ENCODE assay signal across 8 mouse cellular contexts in genomic region chr19:6140374-6140677, GRCm38 (mm10). TPM values are rescaled to one million over a fixed set of nuclear protein-coding genes. Genes with fewer than 3 reads are reported as not detected.
DNase-seq lines count a peak whose midpoint lies in the region; ATAC-seq and TF ChIP-seq lines count a peak whose summit lies in the region.

No protein-coding gene starts in this region.

- H3K4me1 ChIP-seq in embryonic facial prominence, embryonic 12.5 days = peaks cover 6% of the 10 kb centered on the region; the same call in 1 of the 2 replicates
- H3K4me1 ChIP-seq in intestine, embryonic 15.5 days (replicated peaks) = peaks cover 11% of the 10 kb centered on the region; the same call in 1 of the 2 replicates
- H3K4me1 ChIP-seq in neural tube, embryonic 13.5 days (replicated peaks) = peaks cover 19% of the 10 kb centered on the region

- 7% methylated on average over 16 of the region's 16 CpGs for WGBS in embryonic facial prominence, embryonic 12.5 days
- 4% methylated on average over 16 of the region's 16 CpGs for WGBS in intestine, embryonic 15.5 days
- WGBS in neural tube, embryonic 13.5 days = 6% methylated on average over 16 of the region's 16 CpGs

- H3K27me3 ChIP-seq in embryonic facial prominence, embryonic 12.5 days = no peaks in the 10 kb centered on the region
- no peaks in the 10 kb centered on the region for H3K27me3 ChIP-seq in intestine, embryonic 15.5 days (replicated peaks)
- no peaks in the 10 kb centered on the region for H3K27me3 ChIP-seq in neural tube, embryonic 13.5 days

- ATAC-seq in embryonic facial prominence, embryonic 12.5 days (ENCODE audit: insufficient number of reproducible peaks, insufficient read depth, low FRiP score, low TSS enrichment) = peak; percentile 54; the same call in 1 of the 2 replicates
- no peak for ATAC-seq in intestine, embryonic 15.5 days
- ATAC-seq in neural tube, embryonic 13.5 days (ENCODE audit: low read depth) = no peak

- peaks cover 27% of the 10 kb centered on the region for H3K36me3 ChIP-seq in embryonic facial prominence, embryonic 12.5 days
- H3K36me3 ChIP-seq in intestine, embryonic 15.5 days = no peaks in the 10 kb centered on the region
- H3K36me3 ChIP-seq in neural tube, embryonic 13.5 days = peaks cover 28% of the 10 kb centered on the region

- H3K9ac ChIP-seq in embryonic facial prominence, embryonic 12.5 days = peak overlapping the region; percentile 85
- peak overlapping the region; percentile 80 for H3K9ac ChIP-seq in intestine, embryonic 15.5 days
- peak overlapping the region; percentile 84 for H3K9ac ChIP-seq in neural tube, embryonic 13.5 days

- peak overlapping the region; percentile 78 for H3K4me3 ChIP-seq in layer of hippocampus, adult 2 months
- H3K4me3 ChIP-seq in embryonic facial prominence, embryonic 12.5 days = peak overlapping the region; percentile 59
- H3K4me3 ChIP-seq in intestine, embryonic 15.5 days (replicated peaks) = peak overlapping the region; percentile 70
- H3K4me3 ChIP-seq in neural tube, embryonic 13.5 days = peak overlapping the region; percentile 60

- peak overlapping the region; percentile 67 for H3K4me2 ChIP-seq in embryonic facial prominence, embryonic 12.5 days (replicated peaks)
- peak overlapping the region; percentile 85 for H3K4me2 ChIP-seq in intestine, embryonic 15.5 days (replicated peaks)
- H3K4me2 ChIP-seq in neural tube, embryonic 13.5 days = peak overlapping the region; percentile 79

- no peak for TF ChIP-seq CTCF in layer of hippocampus, adult 2 months (conservative IDR thresholded peaks at IDR 0.05)

- H3K27ac ChIP-seq in layer of hippocampus, adult 2 months = peak overlapping the region; percentile 99
- peak overlapping the region; percentile 97 for H3K27ac ChIP-seq in embryonic facial prominence, embryonic 12.5 days
- peak overlapping the region; percentile 93 for H3K27ac ChIP-seq in intestine, embryonic 15.5 days
- H3K27ac ChIP-seq in neural tube, embryonic 13.5 days (replicated peaks) = peak overlapping the region; percentile 96

- no peak for DNase-seq in layer of hippocampus, adult 2 months (ENCODE audit: low spot score in 2 of 2)
- no peak for DNase-seq in layer of hippocampus, postnatal 14 days (ENCODE audit: low spot score in 2 of 2)
- DNase-seq in thymus, postnatal 10 days (ENCODE audit: low spot score in 2 of 2) = no peak
- DNase-seq in cerebellum, postnatal 14 days = no peak
- DNase-seq in right cerebral cortex, postnatal 10 days (ENCODE audit: low spot score in 2 of 2) = no peak

- no peaks in the 10 kb centered on the region for H3K9me3 ChIP-seq in embryonic facial prominence, embryonic 12.5 days
- no peaks in the 10 kb centered on the region for H3K9me3 ChIP-seq in intestine, embryonic 15.5 days
- 0 out of 2 replicates have a peak, but pooled peaks cover 8% of the 10 kb centered on the region for H3K9me3 ChIP-seq in neural tube, embryonic 13.5 days

RNA-seq across cellular contexts. Expression of gene Batf2, which starts 0.5 kb away (rescaled TPM):
- under 1 TPM in 1 of 2 experiments, not detected in 1; 0.29 TPM for total RNA-seq in layer of hippocampus, adult 2 months (2021)
- under 1 TPM in 1 of 2 experiments, not detected in 1; 0.39 TPM for total RNA-seq in layer of hippocampus, postnatal 14 days (2021)
- not detected in 2 replicates for polyA plus RNA-seq in embryonic facial prominence, embryonic 12.5 days (2016; fragmentation: Nextera tagmentation; extraction: Ambion mirVana)
- polyA plus RNA-seq in intestine, embryonic 15.5 days (2015; fragmentation: Nextera tagmentation; extraction: Ambion mirVana) = 0.80 and 1.3 TPM in 2 replicates
- polyA plus RNA-seq in neural tube, embryonic 13.5 days (2015; fragmentation: Nextera tagmentation; extraction: Ambion mirVana) = not detected in 2 replicates

RNA-seq across cellular contexts. Expression of gene Arl2, which starts 1.0 kb away (rescaled TPM):
- total RNA-seq in layer of hippocampus, adult 2 months (2021) = 10 to 100 TPM; 72.1 to 76.9 TPM
- 10 to 100 TPM; 63.2 to 65.9 TPM for total RNA-seq in layer of hippocampus, postnatal 14 days (2021)
- 100 and 102 TPM in 2 replicates for polyA plus RNA-seq in embryonic facial prominence, embryonic 12.5 days (2016; fragmentation: Nextera tagmentation; extraction: Ambion mirVana)
- polyA plus RNA-seq in intestine, embryonic 15.5 days (2015; fragmentation: Nextera tagmentation; extraction: Ambion mirVana) = 99.2 and 103 TPM in 2 replicates
- 111 and 126 TPM in 2 replicates for polyA plus RNA-seq in neural tube, embryonic 13.5 days (2015; fragmentation: Nextera tagmentation; extraction: Ambion mirVana)

RNA-seq across cellular contexts. Expression of gene Snx15, which starts 12.2 kb away (rescaled TPM):
- 10 to 100 TPM; 43.5 to 46.0 TPM for total RNA-seq in layer of hippocampus, adult 2 months (2021)
- 10 to 100 TPM; 42.3 to 43.7 TPM for total RNA-seq in layer of hippocampus, postnatal 14 days (2021)
- 33.6 and 35.8 TPM in 2 replicates for polyA plus RNA-seq in embryonic facial prominence, embryonic 12.5 days (2016; fragmentation: Nextera tagmentation; extraction: Ambion mirVana)
- 31.7 and 33.8 TPM in 2 replicates for polyA plus RNA-seq in intestine, embryonic 15.5 days (2015; fragmentation: Nextera tagmentation; extraction: Ambion mirVana)
- polyA plus RNA-seq in neural tube, embryonic 13.5 days (2015; fragmentation: Nextera tagmentation; extraction: Ambion mirVana) = 51.6 and 56.8 TPM in 2 replicates

RNA-seq across cellular contexts. Expression of gene Sac3d1, which starts 21.9 kb away (rescaled TPM):
- 10 to 100 TPM; 14.0 to 15.0 TPM for total RNA-seq in layer of hippocampus, adult 2 months (2021)
- total RNA-seq in layer of hippocampus, postnatal 14 days (2021) = 10 to 100 TPM; 16.8 to 18.2 TPM
- 55.6 and 58.8 TPM in 2 replicates for polyA plus RNA-seq in embryonic facial prominence, embryonic 12.5 days (2016; fragmentation: Nextera tagmentation; extraction: Ambion mirVana)
- polyA plus RNA-seq in intestine, embryonic 15.5 days (2015; fragmentation: Nextera tagmentation; extraction: Ambion mirVana) = 44.3 and 44.7 TPM in 2 replicates
- polyA plus RNA-seq in neural tube, embryonic 13.5 days (2015; fragmentation: Nextera tagmentation; extraction: Ambion mirVana) = 44.7 and 46.9 TPM in 2 replicates

RNA-seq across cellular contexts. Expression of gene Naaladl1, which starts 34.7 kb away (rescaled TPM):
- total RNA-seq in layer of hippocampus, adult 2 months (2021) = under 1 TPM in 1 of 2 experiments, not detected in 1; 0.17 TPM
- total RNA-seq in layer of hippocampus, postnatal 14 days (2021) = not detected
- polyA plus RNA-seq in embryonic facial prominence, embryonic 12.5 days (2016; fragmentation: Nextera tagmentation; extraction: Ambion mirVana) = 0.55 and 0.64 TPM in 2 replicates
- 28.9 and 38.8 TPM in 2 replicates for polyA plus RNA-seq in intestine, embryonic 15.5 days (2015; fragmentation: Nextera tagmentation; extraction: Ambion mirVana)
- polyA plus RNA-seq in neural tube, embryonic 13.5 days (2015; fragmentation: Nextera tagmentation; extraction: Ambion mirVana) = 0.23 and 0.32 TPM in 2 replicates
